Mouse (Mus musculus) hindbrain, embryonic 14.5 days (tissue): ENCODE data around the gene Agrn. TPM values are rescaled to one million over a fixed set of nuclear protein-coding genes. Genes with fewer than 3 reads are reported as not detected.

Experiments used
- ATAC-seq: fragments of 200-750 bp; cut with Nextera tagmentation; 2 replicates; pipeline ENCODE4 v1.8.0; 2017; ENCODE audit warnings: moderate number of reproducible peaks, mild to moderate bottlenecking, moderate TSS enrichment, moderate library complexity; ENCODE audit not compliant: low FRiP score
- DNase-seq: peaks from one replicate; pipeline ENCODE4 v3.0.0-alpha.2; 2015; ENCODE audit warnings: low spot score
- H3K27ac ChIP-seq: fragments of 300-500 bp; sonication (generic); 2 replicates; pipeline ENCODE4 v1.5.1; 2014; ENCODE audit warnings: mild to moderate bottlenecking, moderate library complexity
- H3K27me3 ChIP-seq: fragments of 300-500 bp; sonication (generic); 2 replicates; pipeline ENCODE4 v1.6.1; 2014; ENCODE audit warnings: mild to moderate bottlenecking, low read length, mixed read lengths; ENCODE audit not compliant: control insufficient read depth, insufficient read depth
- H3K36me3 ChIP-seq: fragments of 300-500 bp; sonication (generic); replicated peaks from 2 replicates; pipeline ENCODE4 v1.6.1; 2014; ENCODE audit not compliant: control insufficient read depth, insufficient read depth
- H3K4me1 ChIP-seq: fragments of 300-500 bp; sonication (generic); replicated peaks from 2 replicates; pipeline ENCODE4 v1.6.1; 2014; ENCODE audit warnings: antibody characterized with exemption, low read length, mixed read lengths; ENCODE audit not compliant: control insufficient read depth, insufficient read depth
- H3K4me2 ChIP-seq: fragments of 300-500 bp; sonication (generic); replicated peaks from 2 replicates; pipeline ENCODE4 v1.6.1; 2014; ENCODE audit warnings: mild to moderate bottlenecking, moderate library complexity
- H3K4me3 ChIP-seq: fragments of 300-500 bp; sonication (generic); replicated peaks from 2 replicates; pipeline ENCODE4 v1.5.1; 2014; ENCODE audit warnings: mild to moderate bottlenecking, low read length
- H3K9ac ChIP-seq: fragments of 300-500 bp; sonication (generic); 2 replicates; pipeline ENCODE4 v1.6.1; 2014
- H3K9me3 ChIP-seq: fragments of 300-500 bp; sonication (generic); 2 replicates; pipeline ENCODE4 v1.6.1; 2016; ENCODE audit warnings: low read length; ENCODE audit not compliant: control insufficient read depth
- WGBS: fragments of 180-500 bp; shearing (Covaris S2); extraction: QIAGEN DNeasy Blood & Tissue Kit; methylation state at CpG from one replicate; pipeline ENCODE4 v1.1.7; 2014; 5-methylcytosine and 5-hydroxymethylcytosine counted together
- polyA plus RNA-seq: library from polyadenylated mRNA; unstranded; fragments of >200 nt; fragmentation: Nextera tagmentation; extraction: Ambion mirVana; gene quantifications from 2 replicates; pipeline ENCODE4 v1.2.1, GENCODE M21; 2014

Agrn gene
- polyA plus RNA-seq, 1 experiment from 2014 or later, result 127 TPM

DNA sequence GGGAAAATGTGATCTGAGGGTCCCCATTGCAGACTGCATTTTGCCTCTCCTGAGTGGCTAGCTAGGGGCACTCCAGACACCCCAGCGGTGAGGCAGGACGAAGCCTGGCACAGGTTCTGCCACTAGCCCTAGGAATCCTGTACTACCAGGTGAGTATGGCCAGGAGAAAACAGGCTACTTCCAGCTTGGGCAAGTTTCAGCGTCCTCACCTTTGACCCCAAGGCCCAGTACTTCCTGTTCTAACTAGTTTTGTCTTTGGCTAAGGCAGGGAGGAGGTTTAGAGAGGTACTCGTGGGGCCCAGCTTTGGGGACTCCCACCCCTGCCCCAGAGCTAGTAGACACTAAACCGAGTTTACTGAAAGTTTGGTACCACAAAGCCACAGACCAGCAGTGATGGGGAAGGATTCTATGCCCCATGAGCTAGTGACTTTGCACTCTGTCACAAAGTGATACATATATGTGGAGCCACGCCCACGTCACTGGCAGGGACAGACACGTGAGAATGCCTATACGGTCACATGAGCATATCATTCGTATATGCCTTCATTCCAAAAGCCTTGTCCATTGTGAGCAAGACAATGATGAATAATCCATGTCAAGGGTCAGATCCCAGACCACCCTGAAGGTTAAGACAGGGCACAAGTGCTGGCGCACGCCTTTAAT lies 63.2 kb downstream of the Agrn start:
- no peaks in the 10 kb centered on the region for H3K4me1 ChIP-seq
- no peak overlapping the region for H3K4me2 ChIP-seq
- DNase-seq (no peak), ATAC-seq (no peak)
- H3K36me3 ChIP-seq, result no peaks in the 10 kb centered on the region
- no peaks in the 10 kb centered on the region for H3K27me3 ChIP-seq
- no peaks in the 10 kb centered on the region for H3K9me3 ChIP-seq
- H3K27ac ChIP-seq, result no peak overlapping the region
- no peak overlapping the region for H3K4me3 ChIP-seq
- 79% methylated on average over 12 of the region's 12 CpGs for WGBS
- no peak overlapping the region for H3K9ac ChIP-seq

DNA sequence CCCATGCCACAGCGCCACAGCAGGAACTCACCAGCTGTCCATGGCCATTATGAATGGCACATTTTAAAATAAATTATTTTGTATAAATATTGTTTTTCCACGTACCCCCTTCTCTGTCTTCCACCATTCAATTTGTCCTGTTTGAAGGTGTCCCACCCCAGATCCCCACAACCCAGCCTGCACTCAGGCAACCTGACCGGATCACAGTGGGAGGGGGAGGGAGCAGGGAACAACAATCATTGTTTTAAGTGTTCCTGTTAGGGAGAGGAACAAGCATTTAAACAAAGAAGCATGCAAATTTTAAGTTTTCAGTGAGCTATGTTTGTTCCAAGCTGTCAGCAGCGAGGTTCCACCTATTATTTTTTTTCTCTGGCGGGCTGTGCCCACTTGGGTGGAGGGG lies 64.0 kb downstream of the Agrn start:
- Histone ChIP-seq H3K9ac (no peak overlapping the region), H3K4me3 (no peak overlapping the region), H3K27me3 (no peaks in the 10 kb centered on the region), H3K4me1 (no peaks in the 10 kb centered on the region), H3K4me2 (no peak overlapping the region), H3K36me3 (no peaks in the 10 kb centered on the region), H3K9me3 (no peaks in the 10 kb centered on the region), H3K27ac (no peak overlapping the region)
- WGBS, result 60% methylated on average over 5 of the region's 5 CpGs
- ATAC-seq (no peak), DNase-seq (no peak)

DNA sequence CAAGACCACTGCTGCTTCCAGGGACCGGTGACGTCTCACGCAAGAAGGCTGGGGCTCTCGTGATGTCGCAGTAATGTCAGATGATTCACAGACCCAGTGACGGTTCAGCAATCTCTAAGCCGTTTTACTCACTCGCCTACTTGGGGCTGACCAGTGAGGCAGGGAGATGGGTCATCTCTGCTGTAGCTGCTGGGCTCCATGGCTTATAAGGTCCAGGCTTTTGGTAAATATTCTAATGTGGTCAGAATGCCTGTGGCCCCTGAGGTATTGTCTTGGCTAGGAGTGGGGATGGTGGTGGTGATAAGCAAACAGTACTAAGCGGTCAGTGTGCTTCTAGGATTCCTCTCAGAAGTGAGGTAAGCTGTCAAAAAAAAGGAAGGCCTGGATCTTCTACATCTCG lies 66.3 kb downstream of the Agrn start:
- H3K9me3 ChIP-seq, result no peaks in the 10 kb centered on the region
- no peaks in the 10 kb centered on the region for H3K4me1 ChIP-seq
- no peak overlapping the region for H3K4me3 ChIP-seq
- peaks cover 15% of the 10 kb centered on the region for H3K36me3 ChIP-seq
- DNase-seq, result no peak
- no peaks in the 10 kb centered on the region for H3K27me3 ChIP-seq
- WGBS, result 84% methylated on average over 10 of the region's 10 CpGs
- ATAC-seq, result no peak
- H3K9ac ChIP-seq, result no peak overlapping the region
- H3K4me2 ChIP-seq, result no peak overlapping the region
- H3K27ac ChIP-seq, result no peak overlapping the region

GRCm38 (mm10) chr4:156130436-156130835 lies 66.9 kb downstream of the Agrn start, which contains the start of gene Rnf223:
Rnf223 (plus strand) TSS chr4:156130513.
- 86% methylated on average over 15 of the region's 15 CpGs for WGBS
- Histone ChIP-seq H3K9ac (no peak within 1 kb of the TSS), H3K9me3 (no peaks in the 10 kb centered on the region), H3K27ac (no peak within 1 kb of the TSS), H3K4me1 (no peaks in the 10 kb centered on the region), H3K36me3 (peaks cover 20% of the 10 kb centered on the region), H3K27me3 (no peaks in the 10 kb centered on the region), H3K4me3 (no peak within 1 kb of the TSS), H3K4me2 (no peak within 1 kb of the TSS)
- no peak for ATAC-seq
- no peak for DNase-seq

DNA sequence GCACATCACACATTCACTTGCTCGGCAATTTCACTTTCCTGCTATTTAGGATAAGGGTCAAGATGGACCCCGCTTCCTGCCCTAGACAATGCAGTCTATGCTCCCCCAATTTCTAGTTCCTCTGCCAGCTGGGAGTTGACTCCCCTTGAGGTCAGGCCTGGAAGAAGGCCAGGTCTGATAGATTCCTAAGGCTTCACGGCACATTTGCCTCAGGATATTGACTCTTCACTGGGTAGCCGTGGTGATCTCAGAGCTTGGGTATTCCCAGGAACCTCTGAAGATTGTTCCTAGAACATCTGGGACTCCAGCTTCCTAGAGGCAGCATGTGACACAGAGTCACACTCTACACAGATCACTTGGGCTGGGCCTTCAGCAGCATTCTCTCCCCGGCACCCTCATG lies 68.5 kb downstream of the Agrn start:
- H3K9me3 ChIP-seq, result no peaks in the 10 kb centered on the region
- ATAC-seq (no peak), DNase-seq (no peak)
- peaks cover 36% of the 10 kb centered on the region for H3K36me3 ChIP-seq
- H3K4me3 ChIP-seq, result no peak overlapping the region
- H3K4me2 ChIP-seq, result no peak overlapping the region
- H3K9ac ChIP-seq, result no peak overlapping the region
- H3K27me3 ChIP-seq, result no peaks in the 10 kb centered on the region
- H3K4me1 ChIP-seq, result no peaks in the 10 kb centered on the region
- H3K27ac ChIP-seq, result no peak overlapping the region
- WGBS, result 92% methylated on average over 5 of the region's 5 CpGs

GRCm38 (mm10) chr4:156126841-156127240 lies 70.4 kb downstream of the Agrn start:
- H3K9me3 ChIP-seq, result no peaks in the 10 kb centered on the region
- no peaks in the 10 kb centered on the region for H3K4me1 ChIP-seq
- DNase-seq (no peak), ATAC-seq (no peak)
- 93% methylated on average over 7 of the region's 7 CpGs for WGBS
- no peak overlapping the region for H3K4me2 ChIP-seq
- H3K4me3 ChIP-seq, result no peak overlapping the region
- no peak overlapping the region for H3K9ac ChIP-seq
- peaks cover 56% of the 10 kb centered on the region for H3K36me3 ChIP-seq
- H3K27me3 ChIP-seq, result no peaks in the 10 kb centered on the region
- H3K27ac ChIP-seq, result no peak overlapping the region

- Histone ChIP-seq H3K4me3 (no peak overlapping the region), H3K4me1 (no peaks in the 10 kb centered on the region), H3K27me3 (no peaks in the 10 kb centered on the region), H3K9me3 (no peaks in the 10 kb centered on the region), H3K9ac (no peak overlapping the region), H3K36me3 (peaks cover 70% of the 10 kb centered on the region), H3K27ac (no peak overlapping the region), H3K4me2 (no peak overlapping the region)
- no peak for ATAC-seq
- 95% methylated on average over 6 of the region's 6 CpGs for WGBS
- DNase-seq, result no peak
Measured at GRCm38 (mm10) chr4:156125393-156125792, 71.9 kb downstream of the Agrn start.

DNA sequence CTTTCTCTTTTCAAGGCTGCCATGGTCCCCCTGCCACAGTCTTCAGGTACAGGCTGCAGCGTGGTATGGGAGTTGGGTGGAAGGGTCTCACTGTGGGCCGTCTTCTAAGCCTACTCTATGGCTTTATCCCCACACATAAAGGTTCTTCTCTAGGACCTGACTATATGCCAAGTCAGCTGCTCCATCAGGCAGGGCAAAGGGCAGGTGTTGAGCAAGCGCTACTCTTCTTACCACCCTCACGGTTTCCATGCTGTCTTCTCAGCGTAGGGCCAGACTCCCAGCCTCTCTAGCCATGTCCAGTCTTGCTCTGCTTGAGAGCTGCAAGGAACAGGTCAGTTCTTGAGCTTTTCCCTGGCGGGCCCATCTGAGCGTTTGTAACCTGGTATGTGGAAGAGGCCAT lies 73.2 kb downstream of the Agrn start:
- Histone ChIP-seq H3K4me1 (no peaks in the 10 kb centered on the region), H3K4me3 (no peak overlapping the region), H3K36me3 (peaks cover 83% of the 10 kb centered on the region), H3K4me2 (no peak overlapping the region), H3K27me3 (no peaks in the 10 kb centered on the region), H3K27ac (no peak overlapping the region), H3K9me3 (no peaks in the 10 kb centered on the region), H3K9ac (no peak overlapping the region)
- 96% methylated on average over 7 of the region's 7 CpGs for WGBS
- ATAC-seq (no peak), DNase-seq (no peak)
